Mouse (Mus musculus) limb, embryonic 11.5 days (tissue): ENCODE results near the gene Klhl31. TPM values are rescaled to one million over a fixed set of nuclear protein-coding genes. Genes with fewer than 3 reads are reported as not detected.

ENCODE experiments used
- ATAC-seq: fragments of 200-750 bp; cut with Nextera tagmentation; 2 replicates; pipeline ENCODE4 v1.8.0; 2017; ENCODE audit warnings: low read depth; ENCODE audit not compliant: insufficient number of reproducible peaks, low FRiP score, low TSS enrichment
- DNase-seq: peaks from one replicate; pipeline ENCODE4 v3.0.0-alpha.2; 2015; ENCODE audit warnings: low spot score
- H3K27ac ChIP-seq: fragments of 300-500 bp; sonication (generic); replicated peaks from 2 replicates; pipeline ENCODE4 v1.5.1; 2014; ENCODE audit warnings: low read depth, mild to moderate bottlenecking, low read length
- H3K27me3 ChIP-seq: fragments of 300-500 bp; sonication (generic); 2 replicates; pipeline ENCODE4 v1.6.1; 2014; ENCODE audit warnings: mild to moderate bottlenecking, low read length, mixed read lengths; ENCODE audit not compliant: control insufficient read depth, insufficient read depth
- H3K36me3 ChIP-seq: fragments of 300-500 bp; sonication (generic); 2 replicates; pipeline ENCODE4 v1.6.1; 2014; ENCODE audit warnings: mild to moderate bottlenecking, low read length, moderate library complexity, mixed read lengths; ENCODE audit not compliant: control insufficient read depth, insufficient read depth
- H3K4me1 ChIP-seq: fragments of 300-500 bp; sonication (generic); 2 replicates; pipeline ENCODE4 v1.6.1; 2014; ENCODE audit warnings: low read length, mixed read lengths; ENCODE audit not compliant: control insufficient read depth, insufficient read depth
- H3K4me2 ChIP-seq: fragments of 300-500 bp; sonication (generic); 2 replicates; pipeline ENCODE4 v1.6.1; 2014; ENCODE audit warnings: low read depth, mild to moderate bottlenecking, moderate library complexity; ENCODE audit not compliant: severe bottlenecking
- H3K4me3 ChIP-seq: fragments of 300-500 bp; sonication (generic); 2 replicates; pipeline ENCODE4 v1.5.1; 2014; ENCODE audit warnings: low read depth, low read length
- H3K9ac ChIP-seq: fragments of 300-500 bp; sonication (generic); 2 replicates; pipeline ENCODE4 v1.6.1; 2014; ENCODE audit warnings: mild to moderate bottlenecking, low read length
- H3K9me3 ChIP-seq: fragments of 300-500 bp; sonication (generic); 2 replicates; pipeline ENCODE4 v1.6.1; 2016; ENCODE audit warnings: low read length; ENCODE audit not compliant: control insufficient read depth
- WGBS: fragments of 180-500 bp; shearing (Covaris S2); extraction: QIAGEN DNeasy Blood & Tissue Kit; methylation state at CpG from one replicate; pipeline ENCODE4 v1.1.7; 2014; 5-methylcytosine and 5-hydroxymethylcytosine counted together
- polyA plus RNA-seq: library from polyadenylated mRNA; unstranded; fragments of >200 nt; fragmentation: Nextera tagmentation; extraction: Ambion mirVana; gene quantifications from 2 replicates; pipeline ENCODE4 v1.2.1, GENCODE M21; 2014

Gene Klhl31
- polyA plus RNA-seq, 1 experiment from 2014 or later = 1.1 TPM

- no peak for DNase-seq
- no peak for ATAC-seq
- H3K9ac ChIP-seq = no peak overlapping the region
- WGBS = 73% methylated on average over 3 of the region's 3 CpGs
- no peak overlapping the region for H3K27ac ChIP-seq
- no peaks in the 10 kb centered on the region for H3K36me3 ChIP-seq
- H3K4me2 ChIP-seq = no peak overlapping the region
- no peaks in the 10 kb centered on the region for H3K4me1 ChIP-seq
- H3K27me3 ChIP-seq = no peaks in the 10 kb centered on the region
- no peaks in the 10 kb centered on the region for H3K9me3 ChIP-seq
- H3K4me3 ChIP-seq = no peak overlapping the region
These were observed 26.6 kb downstream of the Klhl31 start for GRCm38 (mm10) chr9:77662917-77663316.

DNA sequence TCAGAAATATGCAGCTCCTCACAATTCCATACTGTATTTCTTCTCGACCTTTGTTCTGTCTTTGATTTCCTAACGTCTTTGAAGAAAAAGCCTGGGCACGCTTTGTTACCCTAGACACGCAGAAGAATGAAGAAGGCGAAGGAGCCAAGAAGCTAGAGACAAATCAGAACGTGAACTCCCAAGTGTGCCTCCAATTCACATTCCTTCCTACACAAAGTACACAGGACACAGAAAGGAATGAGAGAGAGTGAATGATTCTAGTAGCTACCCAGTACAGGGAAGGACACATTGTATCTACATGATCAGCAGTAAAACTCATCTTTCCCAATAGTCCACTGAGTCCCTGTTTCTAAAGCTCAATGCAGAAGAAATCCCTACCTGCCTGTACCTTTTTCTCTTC is 33.8 kb downstream of the Klhl31 start:
- Histone ChIP-seq H3K9me3 (no peaks in the 10 kb centered on the region), H3K9ac (no peak overlapping the region), H3K4me3 (no peak overlapping the region), H3K4me2 (no peak overlapping the region), H3K4me1 (no peaks in the 10 kb centered on the region), H3K36me3 (no peaks in the 10 kb centered on the region), H3K27me3 (no peaks in the 10 kb centered on the region), H3K27ac (no peak overlapping the region)
- no peak for ATAC-seq
- 86% methylated on average over 6 of the region's 6 CpGs for WGBS
- DNase-seq = no peak

- WGBS = 93% methylated on average over 5 of the region's 5 CpGs
- no peak overlapping the region for H3K27ac ChIP-seq
- no peak for ATAC-seq
These were observed 34.7 kb downstream of the Klhl31 start for GRCm38 (mm10) chr9:77671004-77671403.

GRCm38 (mm10) chr9:77673218-77673617 is 36.9 kb downstream of the Klhl31 start:
- no peak overlapping the region for H3K9ac ChIP-seq
- no peaks in the 10 kb centered on the region for H3K4me1 ChIP-seq
- ATAC-seq = no peak
- no peaks in the 10 kb centered on the region for H3K27me3 ChIP-seq
- H3K36me3 ChIP-seq = no peaks in the 10 kb centered on the region
- H3K4me3 ChIP-seq = no peak overlapping the region
- no peaks in the 10 kb centered on the region for H3K9me3 ChIP-seq
- H3K27ac ChIP-seq = no peak overlapping the region
- DNase-seq = no peak
- WGBS = 87% methylated on average over 4 of the region's 4 CpGs
- H3K4me2 ChIP-seq = no peak overlapping the region

More at GRCm38 (mm10) chr9:77671004-77671403, 34.7 kb downstream of the Klhl31 start:
- Histone ChIP-seq H3K36me3 (no peaks in the 10 kb centered on the region), H3K9ac (no peak overlapping the region), H3K9me3 (no peaks in the 10 kb centered on the region), H3K27me3 (no peaks in the 10 kb centered on the region), H3K4me3 (no peak overlapping the region), H3K4me2 (no peak overlapping the region), H3K4me1 (no peaks in the 10 kb centered on the region)
- DNase-seq = no peak

- Histone ChIP-seq H3K27me3 (no peaks in the 10 kb centered on the region), H3K9ac (no peak overlapping the region), H3K4me1 (no peaks in the 10 kb centered on the region), H3K27ac (no peak overlapping the region), H3K4me2 (no peak overlapping the region), H3K9me3 (no peaks in the 10 kb centered on the region), H3K4me3 (no peak overlapping the region), H3K36me3 (no peaks in the 10 kb centered on the region)
- ATAC-seq (no peak), DNase-seq (no peak)
- 83% methylated on average over 2 of the region's 2 CpGs for WGBS
These were observed 37.7 kb downstream of the Klhl31 start for GRCm38 (mm10) chr9:77673986-77674385.

DNA sequence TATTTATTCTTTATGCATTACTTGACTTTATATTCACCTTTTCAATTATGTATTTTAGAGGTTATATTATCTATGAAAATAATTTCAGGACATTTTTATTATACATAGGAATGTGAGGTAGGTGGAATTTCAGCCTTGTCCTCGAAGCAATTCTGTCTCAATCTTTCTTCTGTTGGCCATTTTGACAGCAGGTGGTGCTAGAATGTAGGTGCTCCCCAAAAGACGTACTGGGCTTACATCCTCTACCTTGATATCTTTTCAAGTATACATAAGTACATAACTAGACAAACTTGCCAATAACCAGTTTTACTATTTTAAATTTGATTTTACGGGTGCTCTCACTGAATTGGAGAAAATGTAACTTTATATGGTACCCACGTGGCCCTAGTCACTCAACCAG is 48.6 kb downstream of the Klhl31 start:
- Histone ChIP-seq H3K27me3 (no peaks in the 10 kb centered on the region), H3K4me1 (no peaks in the 10 kb centered on the region), H3K4me2 (no peak overlapping the region), H3K36me3 (no peaks in the 10 kb centered on the region), H3K27ac (no peak overlapping the region), H3K9me3 (no peaks in the 10 kb centered on the region), H3K4me3 (no peak overlapping the region), H3K9ac (no peak overlapping the region)
- WGBS = 85% methylated on average over 4 of the region's 4 CpGs
- ATAC-seq = no peak
- DNase-seq = no peak

GRCm38 (mm10) chr9:77685825-77686500 is 49.7 kb downstream of the Klhl31 start:
- no peak for ATAC-seq
- Histone ChIP-seq H3K27me3 (no peaks in the 10 kb centered on the region), H3K36me3 (no peaks in the 10 kb centered on the region), H3K4me3 (no peak overlapping the region), H3K4me2 (no peak overlapping the region), H3K9ac (no peak overlapping the region), H3K27ac (no peak overlapping the region), H3K4me1 (no peaks in the 10 kb centered on the region), H3K9me3 (no peaks in the 10 kb centered on the region)
- WGBS = 85% methylated on average over 5 of the region's 5 CpGs
- DNase-seq = no peak

GRCm38 (mm10) chr9:77692707-77693106 is 56.4 kb downstream of the Klhl31 start:
- Histone ChIP-seq H3K9ac (no peak overlapping the region), H3K4me3 (no peak overlapping the region), H3K9me3 (no peaks in the 10 kb centered on the region), H3K4me2 (no peak overlapping the region), H3K4me1 (no peaks in the 10 kb centered on the region), H3K36me3 (no peaks in the 10 kb centered on the region), H3K27me3 (no peaks in the 10 kb centered on the region), H3K27ac (no peak overlapping the region)
- no peak for DNase-seq
- no peak for ATAC-seq
- WGBS = 87% methylated on average over 7 of the region's 7 CpGs

- Histone ChIP-seq H3K36me3 (no peaks in the 10 kb centered on the region), H3K4me2 (no peak overlapping the region), H3K9ac (no peak overlapping the region), H3K27ac (no peak overlapping the region), H3K27me3 (no peaks in the 10 kb centered on the region), H3K4me3 (no peak overlapping the region), H3K9me3 (no peaks in the 10 kb centered on the region), H3K4me1 (no peaks in the 10 kb centered on the region)
- WGBS = 97% methylated on average over 1 of the region's 1 CpGs
- DNase-seq (no peak), ATAC-seq (no peak)
These were observed 57.1 kb downstream of the Klhl31 start for GRCm38 (mm10) chr9:77693405-77693804.
